Mouse (Mus musculus) thymus, adult 2 months (tissue): ENCODE results near the gene Paf1.

ENCODE experiments used
- CTCF ChIP-seq: fragments of 200-500 bp; IDR thresholded peaks from 2 replicates; pipeline ENCODE4 v1.5.1; 2012; ENCODE audit warnings: mild to moderate bottlenecking, control low read depth, low read length, moderate library complexity, borderline replicate concordance; ENCODE audit not compliant: control insufficient read depth, poor library complexity, insufficient read depth; ENCODE audit errors: extremely low read depth
- POLR2A ChIP-seq: fragments of 200-500 bp; IDR thresholded peaks from 2 replicates; pipeline ENCODE4 v1.6.1; 2012; ENCODE audit warnings: mild to moderate bottlenecking, low read length, control low read depth, moderate library complexity; ENCODE audit not compliant: control insufficient read depth, poor library complexity, insufficient read depth; ENCODE audit errors: extremely low read depth

- TF ChIP-seq CTCF (no peak), POLR2A (no peak)
Measured at GRCm38 (mm10) chr7:28427738-28428137, 35.0 kb downstream of the Paf1 start.
